Mouse (Mus musculus) CH12.LX (cell line): Measurements from ENCODE around the gene Musk. TPM values are rescaled to one million over a fixed set of nuclear protein-coding genes. Genes with fewer than 3 reads are reported as not detected.

ENCODE experiments used
- DNase-seq: peaks from one replicate; pipeline ENCODE4 v3.0.0-alpha.2; 2013; ENCODE audit errors: extremely low read depth
- H3K27ac ChIP-seq: 2 replicates; pipeline ENCODE4 v1.5.1; 2012; ENCODE audit warnings: low read depth, mild to moderate bottlenecking, control low read depth, moderate library complexity; ENCODE audit not compliant: insufficient read depth
- H3K27me3 ChIP-seq: replicated peaks from 2 replicates; pipeline ENCODE3; 2012; ENCODE audit warnings: inconsistent platforms
- H3K36me3 ChIP-seq, 2 experiments: replicated peaks in 1 of 2; 2 replicates each; pipeline versions ENCODE3 to v1.6.1; 2012; ENCODE audit warnings: inconsistent platforms in 1 of 2, low read length in 1 of 2, mild to moderate bottlenecking in 1 of 2, mixed read lengths in 1 of 2, moderate library complexity in 1 of 2; ENCODE audit not compliant: control insufficient read depth in 1 of 2, insufficient read depth in 1 of 2
- H3K4me1 ChIP-seq, 2 experiments: 2 replicates each; pipeline ENCODE4 v1.6.1; 2012; ENCODE audit warnings: inconsistent platforms in 1 of 2, moderate library complexity in 1 of 2; ENCODE audit not compliant: insufficient read depth in 2 of 2, control insufficient read depth in 1 of 2
- H3K4me2 ChIP-seq: 2 replicates; pipeline ENCODE4 v1.6.1; 2012; ENCODE audit warnings: low read depth, mild to moderate bottlenecking, control low read depth; ENCODE audit not compliant: poor library complexity, insufficient read depth, severe bottlenecking
- H3K4me3 ChIP-seq, 3 experiments: fragments of 150-350 bp in 1 of 3; sonication (generic) in 1 of 3; replicated peaks in 1 of 3; 2 replicates each; pipeline versions ENCODE3 to v1.5.1; 2011 to 2012; ENCODE audit warnings: low read depth in 2 of 3, low read length in 2 of 3, mild to moderate bottlenecking in 2 of 3, moderate library complexity in 2 of 3, control low read depth in 1 of 3, improper control_type of control experiment in 1 of 3, inconsistent platforms in 1 of 3, mixed read lengths in 1 of 3; ENCODE audit not compliant: poor library complexity in 1 of 3
- H3K79me2 ChIP-seq: replicated peaks from 2 replicates; pipeline ENCODE4 v1.6.1; 2012; ENCODE audit warnings: mild to moderate bottlenecking, moderate library complexity; ENCODE audit not compliant: control insufficient read depth, poor library complexity, insufficient read depth, severe bottlenecking; ENCODE audit errors: extremely low read depth
- H3K9ac ChIP-seq: 2 replicates; pipeline ENCODE4 v1.6.1; 2012; ENCODE audit warnings: low read depth, mild to moderate bottlenecking, control low read depth, moderate library complexity; ENCODE audit not compliant: insufficient read depth
- H3K9me3 ChIP-seq: replicated peaks from 2 replicates; pipeline ENCODE3; 2012; ENCODE audit warnings: low read length, inconsistent platforms, mixed read lengths
- BHLHE40 ChIP-seq: IDR thresholded peaks from 2 replicates; pipeline ENCODE4 v1.6.1; 2011; ENCODE audit warnings: mild to moderate bottlenecking, low read depth, low read length, improper control_type of control experiment
- CTCF ChIP-seq, 2 experiments: IDR thresholded peaks in 1 of 2; conservative IDR thresholded peaks in 1 of 2; 2 replicates each; pipeline ENCODE4 v1.5.1; 2011 to 2012; ENCODE audit warnings: low read depth in 2 of 2, low read length in 2 of 2, improper control_type of control experiment in 1 of 2, inconsistent platforms in 1 of 2, mild to moderate bottlenecking in 1 of 2, moderate library complexity in 1 of 2
- ETS1 ChIP-seq: conservative IDR thresholded peaks from 2 replicates; pipeline ENCODE4 v1.6.1; 2012; ENCODE audit warnings: low read depth, mild to moderate bottlenecking, inconsistent platforms, low read length, improper control_type of control experiment, moderate library complexity
- HCFC1 ChIP-seq: IDR thresholded peaks from 2 replicates; pipeline ENCODE4 v1.6.1; 2012; ENCODE audit warnings: low read depth, mild to moderate bottlenecking, inconsistent platforms, low read length, improper control_type of control experiment
- JUND ChIP-seq: conservative IDR thresholded peaks from 2 replicates; pipeline ENCODE4 v1.6.1; 2011; ENCODE audit warnings: low read depth, low read length, improper control_type of control experiment
- KAT2A ChIP-seq: IDR thresholded peaks from 2 replicates; pipeline ENCODE4 v1.6.1; 2012; ENCODE audit warnings: low read length, improper control_type of control experiment, inconsistent platforms; ENCODE audit not compliant: insufficient replicate concordance
- MAFK ChIP-seq: IDR thresholded peaks from 2 replicates; pipeline ENCODE4 v1.6.1; 2011; ENCODE audit warnings: low read length, improper control_type of control experiment; ENCODE audit not compliant: insufficient replicate concordance
- MAX ChIP-seq: IDR thresholded peaks from 2 replicates; pipeline ENCODE4 v1.6.1; 2011; ENCODE audit warnings: low read length, improper control_type of control experiment
- MAZ ChIP-seq: IDR thresholded peaks from 2 replicates; pipeline ENCODE4 v1.6.1; 2012; ENCODE audit warnings: low read depth, mild to moderate bottlenecking, inconsistent platforms, low read length, improper control_type of control experiment, moderate library complexity
- POLR2A ChIP-seq: IDR thresholded peaks from 2 replicates; pipeline ENCODE4 v1.6.1; 2011; ENCODE audit warnings: low read depth, mild to moderate bottlenecking, improper control_type of control experiment, low read length
- POLR2AphosphoS2 ChIP-seq: IDR thresholded peaks from 2 replicates; pipeline ENCODE4 v1.6.1; 2011; ENCODE audit warnings: low read depth, low read length, improper control_type of control experiment
- RCOR1 ChIP-seq: conservative IDR thresholded peaks from 2 replicates; pipeline ENCODE4 v1.6.1; 2012; ENCODE audit warnings: low read depth, mild to moderate bottlenecking, inconsistent platforms, low read length, improper control_type of control experiment
- SMC3 ChIP-seq: IDR thresholded peaks from 2 replicates; pipeline ENCODE4 v1.6.1; 2011; ENCODE audit warnings: low read depth, low read length, improper control_type of control experiment
- TBP ChIP-seq: conservative IDR thresholded peaks from 2 replicates; pipeline ENCODE4 v1.6.1; 2011; ENCODE audit warnings: low read depth, low read length, improper control_type of control experiment
- TCF12 ChIP-seq: IDR thresholded peaks from 2 replicates; pipeline ENCODE4 v1.6.1; 2014; ENCODE audit warnings: low read depth, mild to moderate bottlenecking, inconsistent platforms, low read length, improper control_type of control experiment
- USF1 ChIP-seq: IDR thresholded peaks from 2 replicates; pipeline ENCODE4 v1.6.1; 2014; ENCODE audit warnings: low read depth, mild to moderate bottlenecking, inconsistent platforms, low read length, improper control_type of control experiment
- USF2 ChIP-seq: conservative IDR thresholded peaks from 2 replicates; pipeline ENCODE4 v1.6.1; 2011; ENCODE audit warnings: low read depth, low read length, improper control_type of control experiment
- ZC3H11A ChIP-seq: IDR thresholded peaks from 2 replicates; pipeline ENCODE4 v1.6.1; 2012; ENCODE audit warnings: low read depth, mild to moderate bottlenecking, inconsistent platforms, low read length, improper control_type of control experiment
- ZKSCAN1 ChIP-seq: IDR thresholded peaks from 2 replicates; pipeline ENCODE4 v1.6.1; 2012; ENCODE audit warnings: low read depth, inconsistent platforms, low read length, improper control_type of control experiment, borderline replicate concordance
- ZMIZ1 ChIP-seq: IDR thresholded peaks from 2 replicates; pipeline ENCODE4 v1.6.1; 2012; ENCODE audit warnings: low read depth, mild to moderate bottlenecking, inconsistent platforms, low read length, improper control_type of control experiment
- ZNF384 ChIP-seq: IDR thresholded peaks from 2 replicates; pipeline ENCODE4 v1.6.1; 2012; ENCODE audit warnings: low read depth, low read length, improper control_type of control experiment, inconsistent platforms
- dilution Hi-C: fragments of 300-500 bp; cut with MboI; formaldehyde crosslinking; loops from 2 replicates; pipeline ENCODE4 v1.14.3; 2020; ENCODE audit warnings: low sequenced_read_pairs; ENCODE audit not compliant: extremely low pct_unique_long_range_greater_than_20kb, extremely low pct_ligation_motif_present
- in situ Hi-C: fragments of 300-500 bp; cut with MboI; formaldehyde crosslinking; loops from 3 replicates; pipeline ENCODE4 v1.14.3; 2019; ENCODE audit warnings: low sequenced_read_pairs, low pct_ligation_motif_present, low pct_unique_long_range_greater_than_20kb, mixed read lengths
- polyA plus RNA-seq: library from polyadenylated mRNA; unstranded; fragments of >175 nt; gene quantifications from 2 replicates; pipeline ENCODE4 v1.2.1, GENCODE M21; 2012; ENCODE audit warnings: low read depth; ENCODE audit not compliant: insufficient read length
- total RNA-seq, 2 experiments: library from RNA; depleted of rRNA; stranded (reverse); fragments of 300-350 nt in 1 of 2; fragments of >200 nt in 1 of 2; gene quantifications; 2 replicates each; pipeline ENCODE4 v1.2.3; 2012 to 2014

Musk gene
- total and polyA plus RNA-seq, 3 experiments = not detected

- TF ChIP-seq BHLHE40 (no peak), MAFK (peak; percentile 82)
- Histone ChIP-seq H3K9me3 (no peaks in the 10 kb centered on the region), H3K27ac (no peak overlapping the region), H3K4me1 (peaks cover 3 to 5% of the 10 kb centered on the region in 2 experiments; a peak in 3 of 4 replicates), H3K79me2 (no peaks in the 10 kb centered on the region), H3K4me2 (no peak overlapping the region), H3K27me3 (no peaks in the 10 kb centered on the region), H3K36me3 (no peaks in the 10 kb centered on the region), H3K9ac (no peak overlapping the region), H3K4me3 (no peak overlapping the region)
- no peak for DNase-seq
- in situ Hi-C loops = loop anchor here (25.0 kb wide), 1 partner anchor 445 kb away; no protein-coding TSS in a partner anchor
- dilution Hi-C loops = no loop called here
Measured at GRCm38 (mm10) chr4:58291828-58292227, 6.1 kb downstream of the Musk start.

- H3K9ac ChIP-seq = no peak overlapping the region
- TF ChIP-seq ETS1 (no peak), MAFK (peak; percentile 94), USF1 (no peak), ZKSCAN1 (no peak), ZC3H11A (no peak), JUND (no peak)
- TF ChIP-seq, all 38 proteins: peak for 1
- in situ Hi-C loops = loop anchor here (25.0 kb wide), 1 partner anchor 444 kb away; no protein-coding TSS in a partner anchor
Measured at GRCm38 (mm10) chr4:58293099-58293498, 7.3 kb downstream of the Musk start.

GRCm38 (mm10) chr4:58303862-58304261, 18.1 kb downstream of the Musk start:
- Histone ChIP-seq H3K27me3 (no peaks in the 10 kb centered on the region), H3K36me3 (no peaks in the 10 kb centered on the region), H3K27ac (no peak overlapping the region), H3K4me2 (no peak overlapping the region), H3K4me3 (no peak overlapping the region), H3K79me2 (no peaks in the 10 kb centered on the region), H3K9ac (no peak overlapping the region), H3K4me1 (peaks cover 4 to 12% of the 10 kb centered on the region in 2 experiments; a peak in 2 of 4 replicates), H3K9me3 (no peaks in the 10 kb centered on the region)
- dilution Hi-C loops (no loop called here), in situ Hi-C loops (no loop called here)
- DNase-seq = no peak
- no peak for TF ChIP-seq KAT2A
- no peak for TF ChIP-seq ZC3H11A
- no peak for TF ChIP-seq CTCF (conservative IDR thresholded peaks at IDR 0.05 in 1 of 2, IDR thresholded peaks at IDR 0.05 in 1 of 2; ENCODE audit: low read depth in 2 of 2, low read length in 2 of 2)
- TF ChIP-seq HCFC1 = no peak
- TF ChIP-seq MAZ = no peak
- no peak for TF ChIP-seq RCOR1
- TF ChIP-seq USF2 = no peak
- TF ChIP-seq SMC3 = no peak
- TF ChIP-seq POLR2AphosphoS2 = no peak
- no peak for TF ChIP-seq TCF12
- no peak for TF ChIP-seq POLR2A
- TF ChIP-seq ZNF384 = no peak
- no peak for TF ChIP-seq TBP
- no peak for TF ChIP-seq MAX
- no peak for TF ChIP-seq ZMIZ1

More at GRCm38 (mm10) chr4:58293099-58293498, 7.3 kb downstream of the Musk start:
- no peak overlapping the region for H3K27ac ChIP-seq
- no peaks in the 10 kb centered on the region for H3K79me2 ChIP-seq
- no peaks in the 10 kb centered on the region for H3K36me3 ChIP-seq
- H3K9me3 ChIP-seq = no peaks in the 10 kb centered on the region
- 0 out of 2 replicates have a peak overlapping the region, but pooled peaks have one; percentile 22 for H3K4me2 ChIP-seq
- peaks cover 3 to 5% of the 10 kb centered on the region in 2 experiments; a peak in 3 of 4 replicates for H3K4me1 ChIP-seq
- H3K27me3 ChIP-seq = no peaks in the 10 kb centered on the region
- no peak for DNase-seq
- H3K4me3 ChIP-seq = no peak overlapping the region
- dilution Hi-C loops = no loop called here
